Mouse (Mus musculus) heart, adult 2 months (tissue): ENCODE data around the gene Abcd3.

Experiments
- CTCF ChIP-seq: fragments of 200-600 bp; IDR thresholded peaks from 2 replicates; pipeline ENCODE4 v1.8.1; 2022; ENCODE audit warnings: antibody characterized with exemption, mild to moderate bottlenecking, moderate library complexity
- POLR2A ChIP-seq: fragments of 200-500 bp; IDR thresholded peaks from 2 replicates; pipeline ENCODE4 v1.6.1; 2011; ENCODE audit warnings: mild to moderate bottlenecking, low read depth, low read length, control low read depth; ENCODE audit not compliant: insufficient read depth

- TF ChIP-seq CTCF (no peak), POLR2A (no peak)
Measured at GRCm38 (mm10) chr3:121834250-121834649, 19.1 kb upstream of the Abcd3 start.
